Mouse (Mus musculus) CH12.LX (cell line): ENCODE results near the gene Topors. TPM values are rescaled to one million over a fixed set of nuclear protein-coding genes. Genes with fewer than 3 reads are reported as not detected.

Experiments used
- DNase-seq: peaks from one replicate; pipeline ENCODE4 v3.0.0-alpha.2; 2013; ENCODE audit errors: extremely low read depth
- H3K27ac ChIP-seq: 2 replicates; pipeline ENCODE4 v1.5.1; 2012; ENCODE audit warnings: low read depth, mild to moderate bottlenecking, control low read depth, moderate library complexity; ENCODE audit not compliant: insufficient read depth
- H3K27me3 ChIP-seq: replicated peaks from 2 replicates; pipeline ENCODE3; 2012; ENCODE audit warnings: inconsistent platforms
- H3K36me3 ChIP-seq, 2 experiments: replicated peaks in 1 of 2; 2 replicates each; pipeline versions ENCODE3 to v1.6.1; 2012; ENCODE audit warnings: inconsistent platforms in 1 of 2, low read length in 1 of 2, mild to moderate bottlenecking in 1 of 2, mixed read lengths in 1 of 2, moderate library complexity in 1 of 2; ENCODE audit not compliant: control insufficient read depth in 1 of 2, insufficient read depth in 1 of 2
- H3K4me1 ChIP-seq, 2 experiments: 2 replicates each; pipeline ENCODE4 v1.6.1; 2012; ENCODE audit warnings: inconsistent platforms in 1 of 2, moderate library complexity in 1 of 2; ENCODE audit not compliant: insufficient read depth in 2 of 2, control insufficient read depth in 1 of 2
- H3K4me2 ChIP-seq: 2 replicates; pipeline ENCODE4 v1.6.1; 2012; ENCODE audit warnings: low read depth, mild to moderate bottlenecking, control low read depth; ENCODE audit not compliant: poor library complexity, insufficient read depth, severe bottlenecking
- H3K4me3 ChIP-seq, 3 experiments: fragments of 150-350 bp in 1 of 3; sonication (generic) in 1 of 3; replicated peaks in 1 of 3; 2 replicates each; pipeline versions ENCODE3 to v1.5.1; 2011 to 2012; ENCODE audit warnings: low read depth in 2 of 3, low read length in 2 of 3, mild to moderate bottlenecking in 2 of 3, moderate library complexity in 2 of 3, control low read depth in 1 of 3, improper control_type of control experiment in 1 of 3, inconsistent platforms in 1 of 3, mixed read lengths in 1 of 3; ENCODE audit not compliant: poor library complexity in 1 of 3
- H3K79me2 ChIP-seq: replicated peaks from 2 replicates; pipeline ENCODE4 v1.6.1; 2012; ENCODE audit warnings: mild to moderate bottlenecking, moderate library complexity; ENCODE audit not compliant: control insufficient read depth, poor library complexity, insufficient read depth, severe bottlenecking; ENCODE audit errors: extremely low read depth
- H3K9ac ChIP-seq: 2 replicates; pipeline ENCODE4 v1.6.1; 2012; ENCODE audit warnings: low read depth, mild to moderate bottlenecking, control low read depth, moderate library complexity; ENCODE audit not compliant: insufficient read depth
- H3K9me3 ChIP-seq: replicated peaks from 2 replicates; pipeline ENCODE3; 2012; ENCODE audit warnings: low read length, inconsistent platforms, mixed read lengths
- BHLHE40 ChIP-seq: IDR thresholded peaks from 2 replicates; pipeline ENCODE4 v1.6.1; 2011; ENCODE audit warnings: mild to moderate bottlenecking, low read depth, low read length, improper control_type of control experiment
- CHD1 ChIP-seq: IDR thresholded peaks from 2 replicates; pipeline ENCODE4 v1.6.1; 2012; ENCODE audit warnings: low read depth, low read length, improper control_type of control experiment, inconsistent platforms
- CTCF ChIP-seq, 2 experiments: IDR thresholded peaks in 1 of 2; conservative IDR thresholded peaks in 1 of 2; 2 replicates each; pipeline ENCODE4 v1.5.1; 2011 to 2012; ENCODE audit warnings: low read depth in 2 of 2, low read length in 2 of 2, improper control_type of control experiment in 1 of 2, inconsistent platforms in 1 of 2, mild to moderate bottlenecking in 1 of 2, moderate library complexity in 1 of 2
- E2F4 ChIP-seq: IDR thresholded peaks from 2 replicates; pipeline ENCODE4 v1.6.1; 2011; ENCODE audit warnings: low read depth, low read length, improper control_type of control experiment; ENCODE audit not compliant: insufficient replicate concordance
- ELF1 ChIP-seq: IDR thresholded peaks from 2 replicates; pipeline ENCODE4 v1.6.1; 2014; ENCODE audit warnings: low read depth, mild to moderate bottlenecking, inconsistent platforms, low read length, improper control_type of control experiment
- EP300 ChIP-seq: IDR thresholded peaks from 2 replicates; pipeline ENCODE4 v1.6.1; 2011; ENCODE audit warnings: low read length, improper control_type of control experiment
- ETS1 ChIP-seq: conservative IDR thresholded peaks from 2 replicates; pipeline ENCODE4 v1.6.1; 2012; ENCODE audit warnings: low read depth, mild to moderate bottlenecking, inconsistent platforms, low read length, improper control_type of control experiment, moderate library complexity
- GABPA ChIP-seq: IDR thresholded peaks from 2 replicates; pipeline ENCODE4 v1.6.1; 2012; ENCODE audit warnings: low read depth, low read length, improper control_type of control experiment, inconsistent platforms; ENCODE audit not compliant: insufficient replicate concordance
- HCFC1 ChIP-seq: IDR thresholded peaks from 2 replicates; pipeline ENCODE4 v1.6.1; 2012; ENCODE audit warnings: low read depth, mild to moderate bottlenecking, inconsistent platforms, low read length, improper control_type of control experiment
- JUN ChIP-seq: IDR thresholded peaks from 2 replicates; pipeline ENCODE4 v1.6.1; 2011; ENCODE audit warnings: low read depth, mild to moderate bottlenecking, low read length, improper control_type of control experiment, moderate library complexity; ENCODE audit not compliant: insufficient read depth
- JUND ChIP-seq: conservative IDR thresholded peaks from 2 replicates; pipeline ENCODE4 v1.6.1; 2011; ENCODE audit warnings: low read depth, low read length, improper control_type of control experiment
- KAT2A ChIP-seq: IDR thresholded peaks from 2 replicates; pipeline ENCODE4 v1.6.1; 2012; ENCODE audit warnings: low read length, improper control_type of control experiment, inconsistent platforms; ENCODE audit not compliant: insufficient replicate concordance
- MAFK ChIP-seq: IDR thresholded peaks from 2 replicates; pipeline ENCODE4 v1.6.1; 2011; ENCODE audit warnings: low read length, improper control_type of control experiment; ENCODE audit not compliant: insufficient replicate concordance
- MAX ChIP-seq: IDR thresholded peaks from 2 replicates; pipeline ENCODE4 v1.6.1; 2011; ENCODE audit warnings: low read length, improper control_type of control experiment
- MXI1 ChIP-seq: IDR thresholded peaks from 2 replicates; pipeline ENCODE4 v1.6.1; 2011; ENCODE audit warnings: mild to moderate bottlenecking, low read depth, low read length, improper control_type of control experiment
- MYC ChIP-seq: IDR thresholded peaks from 2 replicates; pipeline ENCODE4 v1.6.1; 2011; ENCODE audit warnings: low read depth, mild to moderate bottlenecking, improper control_type of control experiment, low read length
- NELFE ChIP-seq: IDR thresholded peaks from 2 replicates; pipeline ENCODE4 v1.6.1; 2011; ENCODE audit warnings: low read depth, low read length, improper control_type of control experiment
- NRF1 ChIP-seq: IDR thresholded peaks from 2 replicates; pipeline ENCODE4 v1.6.1; 2014; ENCODE audit warnings: low read depth, mild to moderate bottlenecking, inconsistent platforms, low read length, improper control_type of control experiment, moderate library complexity
- POLR2A ChIP-seq: IDR thresholded peaks from 2 replicates; pipeline ENCODE4 v1.6.1; 2011; ENCODE audit warnings: low read depth, mild to moderate bottlenecking, improper control_type of control experiment, low read length
- POLR2AphosphoS2 ChIP-seq: IDR thresholded peaks from 2 replicates; pipeline ENCODE4 v1.6.1; 2011; ENCODE audit warnings: low read depth, low read length, improper control_type of control experiment
- RAD21 ChIP-seq: IDR thresholded peaks from 2 replicates; pipeline ENCODE4 v1.6.1; 2011; ENCODE audit warnings: low read depth, mild to moderate bottlenecking, low read length, improper control_type of control experiment, moderate library complexity
- RCOR1 ChIP-seq: conservative IDR thresholded peaks from 2 replicates; pipeline ENCODE4 v1.6.1; 2012; ENCODE audit warnings: low read depth, mild to moderate bottlenecking, inconsistent platforms, low read length, improper control_type of control experiment
- SIN3A ChIP-seq: IDR thresholded peaks from 2 replicates; pipeline ENCODE4 v1.6.1; 2012; ENCODE audit warnings: low read length, improper control_type of control experiment, inconsistent platforms
- SMC3 ChIP-seq: IDR thresholded peaks from 2 replicates; pipeline ENCODE4 v1.6.1; 2011; ENCODE audit warnings: low read depth, low read length, improper control_type of control experiment
- TBP ChIP-seq: conservative IDR thresholded peaks from 2 replicates; pipeline ENCODE4 v1.6.1; 2011; ENCODE audit warnings: low read depth, low read length, improper control_type of control experiment
- USF1 ChIP-seq: IDR thresholded peaks from 2 replicates; pipeline ENCODE4 v1.6.1; 2014; ENCODE audit warnings: low read depth, mild to moderate bottlenecking, inconsistent platforms, low read length, improper control_type of control experiment
- USF2 ChIP-seq: conservative IDR thresholded peaks from 2 replicates; pipeline ENCODE4 v1.6.1; 2011; ENCODE audit warnings: low read depth, low read length, improper control_type of control experiment
- ZC3H11A ChIP-seq: IDR thresholded peaks from 2 replicates; pipeline ENCODE4 v1.6.1; 2012; ENCODE audit warnings: low read depth, mild to moderate bottlenecking, inconsistent platforms, low read length, improper control_type of control experiment
- ZKSCAN1 ChIP-seq: IDR thresholded peaks from 2 replicates; pipeline ENCODE4 v1.6.1; 2012; ENCODE audit warnings: low read depth, inconsistent platforms, low read length, improper control_type of control experiment, borderline replicate concordance
- ZMIZ1 ChIP-seq: IDR thresholded peaks from 2 replicates; pipeline ENCODE4 v1.6.1; 2012; ENCODE audit warnings: low read depth, mild to moderate bottlenecking, inconsistent platforms, low read length, improper control_type of control experiment
- ZNF384 ChIP-seq: IDR thresholded peaks from 2 replicates; pipeline ENCODE4 v1.6.1; 2012; ENCODE audit warnings: low read depth, low read length, improper control_type of control experiment, inconsistent platforms
- dilution Hi-C: fragments of 300-500 bp; cut with MboI; formaldehyde crosslinking; loops from 2 replicates; pipeline ENCODE4 v1.14.3; 2020; ENCODE audit warnings: low sequenced_read_pairs; ENCODE audit not compliant: extremely low pct_unique_long_range_greater_than_20kb, extremely low pct_ligation_motif_present
- in situ Hi-C: fragments of 300-500 bp; cut with MboI; formaldehyde crosslinking; loops from 3 replicates; pipeline ENCODE4 v1.14.3; 2019; ENCODE audit warnings: low sequenced_read_pairs, low pct_ligation_motif_present, low pct_unique_long_range_greater_than_20kb, mixed read lengths
- polyA plus RNA-seq: library from polyadenylated mRNA; unstranded; fragments of >175 nt; gene quantifications from 2 replicates; pipeline ENCODE4 v1.2.1, GENCODE M21; 2012; ENCODE audit warnings: low read depth; ENCODE audit not compliant: insufficient read length
- total RNA-seq, 2 experiments: library from RNA; depleted of rRNA; stranded (reverse); fragments of 300-350 nt in 1 of 2; fragments of >200 nt in 1 of 2; gene quantifications; 2 replicates each; pipeline ENCODE4 v1.2.3; 2012 to 2014

Topors gene
- total and polyA plus RNA-seq, 3 experiments, result 23.1 to 38.9 (median 36.1) TPM

DNA sequence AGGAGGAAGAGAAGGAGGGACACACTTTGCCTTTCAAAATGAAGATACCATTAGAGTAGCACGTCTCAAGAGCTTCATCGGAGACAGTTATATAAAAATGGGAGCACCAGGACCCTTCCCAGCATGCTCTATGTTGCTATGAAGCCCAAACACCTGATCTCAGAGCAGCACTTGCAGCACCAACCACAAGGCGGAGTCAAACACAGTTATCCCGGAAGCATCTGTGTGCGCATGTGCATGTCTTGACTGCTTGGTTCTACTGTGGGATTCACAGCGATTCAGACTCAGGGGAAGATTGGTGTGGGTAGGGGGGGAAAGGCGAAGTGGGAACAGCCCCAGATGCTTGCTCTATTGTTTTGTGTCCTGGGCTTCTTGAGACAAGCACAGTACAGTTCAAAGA is 51.3 kb downstream of the Topors start:
- TF ChIP-seq ETS1 (no peak), USF2 (no peak), SIN3A (no peak), RCOR1 (no peak), GABPA (no peak), CHD1 (no peak), BHLHE40 (peak; percentile 62; the same call in 1 of the 2 replicates), EP300 (no peak), ZMIZ1 (no peak), ZKSCAN1 (no peak), MAX (peak; percentile 28; the same call in 1 of the 2 replicates), ELF1 (peak; percentile 57), NELFE (no peak), HCFC1 (no peak), SMC3 (peak; percentile 65), MXI1 (no peak), POLR2A (no peak), JUND (no peak), E2F4 (no peak), TBP (no peak), POLR2AphosphoS2 (no peak), MAFK (no peak), USF1 (no peak), ZC3H11A (no peak), RAD21 (peak; percentile 67), MYC (peak; percentile 69), JUN (no peak), KAT2A (no peak), ZNF384 (no peak), NRF1 (peak; percentile 66), CTCF (conservative IDR thresholded peaks at IDR 0.05 in 1 of 2, IDR thresholded peaks at IDR 0.05 in 1 of 2; ENCODE audit: low read depth in 2 of 2, low read length in 2 of 2) (peak; percentile 33 to 71; a peak in 3 of 4 replicates)
- H3K9ac ChIP-seq, result no peak overlapping the region
- no peaks in the 10 kb centered on the region for H3K9me3 ChIP-seq
- peaks cover 0 to 7% of the 10 kb centered on the region in 2 experiments; a peak in 2 of 4 replicates for H3K4me1 ChIP-seq
- H3K27me3 ChIP-seq, result no peaks in the 10 kb centered on the region
- dilution Hi-C loops (no loop called here), in situ Hi-C loops (no loop called here)
- peak; percentile 72 for DNase-seq
- H3K4me3 ChIP-seq, result no peak overlapping the region
- no peak overlapping the region for H3K4me2 ChIP-seq
- peaks cover 10 to 44% of the 10 kb centered on the region in 2 experiments for H3K36me3 ChIP-seq
- no peaks in the 10 kb centered on the region for H3K79me2 ChIP-seq
- H3K27ac ChIP-seq, result no peak overlapping the region
